Mouse (Mus musculus): ENCODE data around the gene Acer3.

DNA sequence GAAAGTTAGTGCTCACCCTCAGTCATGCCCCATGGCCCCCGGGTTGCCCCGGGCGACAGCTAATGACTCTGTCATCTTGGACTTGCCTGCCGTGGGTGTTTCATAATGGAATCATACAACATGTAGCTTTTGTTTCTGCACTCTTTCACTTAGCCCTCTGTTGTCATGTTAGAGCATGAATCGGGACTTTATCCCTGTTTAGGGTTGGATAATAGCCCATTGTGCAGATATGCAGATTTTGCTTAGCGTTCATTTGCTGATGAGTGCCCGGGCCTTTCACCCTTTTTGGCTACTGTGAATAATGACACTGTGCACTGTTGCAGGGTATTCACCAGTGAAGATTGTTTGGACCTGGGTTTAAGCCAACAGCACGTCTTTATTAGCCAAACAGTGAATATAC lies 134.4 kb downstream of the Acer3 start:
- TF ChIP-seq CTCF (IDR thresholded peaks at IDR 0.05; ENCODE audit: low read depth, low read length): no peak
- no peak for TF ChIP-seq GATA1 (IDR thresholded peaks at IDR 0.05; ENCODE audit: borderline replicate concordance, low read length)

All from G1E (cell line).